Mouse (Mus musculus) cerebellum, adult 8-10 months (tissue): Measurements from ENCODE around the gene 9930021J03Rik.

Experiments used
- DNase-seq: peaks from one replicate; pipeline ENCODE4 v3.0.0; 2022

9930021J03Rik gene

DNA sequence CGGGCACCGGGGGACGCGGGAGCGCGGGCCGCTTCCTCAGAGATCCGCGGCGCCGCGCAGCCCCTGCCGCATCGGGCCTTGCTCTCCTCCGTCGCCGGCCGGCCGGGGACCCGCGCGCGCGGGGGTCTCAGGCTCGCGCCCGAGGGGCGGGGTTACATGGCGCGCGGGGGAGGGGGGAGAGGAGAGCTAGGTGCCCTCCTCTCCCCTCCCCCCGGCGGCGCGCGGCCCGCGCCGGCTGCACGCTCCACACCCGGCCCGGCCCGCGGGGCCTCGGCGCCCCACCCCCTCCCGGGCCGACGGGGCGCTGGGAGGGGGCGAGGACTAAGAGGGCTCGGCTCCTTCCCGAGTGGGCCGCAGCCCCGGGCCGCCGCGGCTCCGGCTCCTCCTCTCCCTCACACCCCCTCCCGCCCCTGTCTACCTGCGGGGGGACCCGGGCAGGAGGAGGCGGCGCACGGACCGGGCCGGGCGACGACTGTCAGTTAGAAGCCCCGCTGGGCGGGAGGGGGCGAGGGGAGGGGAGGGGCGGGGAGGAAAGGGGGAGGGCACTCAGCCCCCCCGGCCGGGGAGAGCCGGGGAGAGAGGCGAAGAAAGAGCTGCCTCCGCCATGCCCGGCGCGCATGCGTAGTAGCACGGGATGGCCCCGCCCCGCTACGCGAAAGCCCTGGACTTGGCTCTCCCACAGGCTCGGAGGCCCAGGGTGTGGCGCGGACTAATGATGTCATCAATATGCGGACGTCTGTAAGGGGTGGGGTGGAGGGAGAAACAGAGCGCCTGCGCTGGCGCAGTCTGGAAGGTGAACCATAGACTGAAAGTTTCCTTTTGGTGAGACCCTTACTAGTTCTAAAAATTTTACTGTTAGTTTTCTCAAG is at the start of gene 9930021J03Rik:
TSS of gene 9930021J03Rik (minus strand) at position 73 of the 869 bp plus-strand sequence.
- peak; percentile 98 for DNase-seq

DNA sequence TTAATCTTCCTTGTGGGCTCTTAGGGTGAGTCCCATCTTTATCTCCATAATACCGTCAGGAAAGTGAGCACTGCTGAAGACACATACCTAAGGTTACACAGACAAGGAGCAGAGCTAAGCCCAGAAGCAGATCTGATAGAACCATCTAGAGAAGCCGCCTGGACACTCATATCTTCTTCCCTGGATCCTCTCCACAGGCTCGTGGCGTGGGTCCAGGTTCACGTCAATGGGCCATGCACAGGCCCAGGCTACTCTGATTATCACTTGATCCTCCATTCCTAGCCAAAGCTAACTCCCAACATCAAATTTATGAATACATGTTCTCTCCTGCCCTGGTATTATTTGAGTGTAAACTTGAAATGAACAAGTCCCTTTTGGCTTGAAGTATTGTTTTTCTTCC is 47.9 kb upstream of the 9930021J03Rik start:
- no peak for DNase-seq

- no peak for DNase-seq
Observed at GRCm38 (mm10) chr19:29851036-29851690, 45.4 kb upstream of the 9930021J03Rik start.

- DNase-seq, result no peak
Observed at GRCm38 (mm10) chr19:29849924-29850551, 44.2 kb upstream of the 9930021J03Rik start.

DNA sequence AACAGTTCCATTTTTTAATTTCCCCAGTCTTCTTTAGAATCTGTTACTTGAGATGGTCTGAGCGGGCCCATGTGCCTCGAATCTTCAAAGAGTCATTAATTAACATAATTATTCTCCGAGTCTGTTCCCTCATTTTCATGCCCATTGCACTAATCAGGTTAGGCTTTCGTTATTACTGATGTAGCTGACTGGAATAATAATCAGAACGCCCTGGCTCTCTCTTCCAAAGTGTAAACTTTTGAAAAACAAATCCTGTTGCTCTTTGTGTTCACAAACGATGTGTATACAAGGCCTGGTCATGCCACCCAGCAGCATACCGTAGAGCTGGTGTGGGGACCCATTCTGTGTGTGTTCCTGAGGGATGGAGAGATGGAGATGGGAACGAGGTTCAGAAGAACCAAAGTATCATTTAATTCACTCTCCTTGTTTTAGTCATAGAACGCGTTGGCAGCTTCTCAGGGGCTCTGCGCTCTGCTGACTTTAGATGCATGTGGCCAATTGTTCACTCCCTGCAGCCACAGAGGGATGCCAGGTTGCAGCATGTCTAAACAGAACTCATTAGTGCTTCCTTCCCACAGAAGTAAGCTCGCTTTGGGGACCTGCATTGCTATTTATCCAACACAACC is 38.4 kb upstream of the 9930021J03Rik start:
- no peak for DNase-seq

GRCm38 (mm10) chr19:29843641-29844035 is 37.8 kb upstream of the 9930021J03Rik start:
- DNase-seq, result no peak

GRCm38 (mm10) chr19:29842973-29843372 is 37.2 kb upstream of the 9930021J03Rik start:
- DNase-seq, result no peak

DNA sequence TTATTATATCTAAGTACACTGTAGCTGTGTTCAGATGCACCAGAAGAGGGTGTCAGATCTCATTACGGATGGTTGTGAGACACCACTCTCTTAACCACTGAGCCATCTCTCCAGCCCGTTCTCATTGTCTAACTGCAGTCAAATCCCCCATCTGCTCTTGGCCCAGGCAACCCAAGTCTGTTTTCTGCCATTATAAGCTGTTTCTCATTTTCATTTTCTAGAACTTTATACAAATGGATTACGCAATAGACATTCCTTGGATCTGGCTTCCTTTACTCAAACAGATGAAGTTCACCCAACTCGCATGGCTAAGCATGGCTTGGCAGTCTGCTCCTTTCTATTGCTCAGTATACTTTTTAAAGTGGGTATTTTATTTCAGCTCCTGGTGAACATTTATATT is 34.9 kb upstream of the 9930021J03Rik start:
- no peak for DNase-seq

DNA sequence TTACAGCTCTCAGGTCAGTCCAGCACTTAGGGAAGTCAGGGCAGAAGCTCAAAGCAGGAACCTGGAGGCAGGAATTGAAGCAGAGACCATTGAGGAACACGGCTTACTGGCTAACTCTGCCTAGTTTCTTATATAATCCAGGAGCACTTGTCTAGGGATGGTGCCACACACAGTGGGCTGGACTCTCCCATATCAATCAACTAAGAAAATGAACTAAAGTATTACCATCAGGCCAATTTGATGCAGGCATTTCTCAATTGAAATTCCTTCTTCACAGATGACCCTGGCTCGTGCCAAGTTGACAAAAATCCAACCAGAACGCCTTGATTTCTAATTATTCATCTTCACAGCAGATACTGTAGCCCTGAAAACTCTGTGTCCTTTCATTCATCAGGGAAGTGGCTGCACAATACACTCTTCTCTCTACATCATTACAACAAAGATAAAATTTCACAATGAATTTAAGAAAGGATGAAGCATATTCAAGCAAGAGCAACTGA is 32.9 kb upstream of the 9930021J03Rik start:
- no peak for DNase-seq

GRCm38 (mm10) chr19:29838171-29838570 is 32.4 kb upstream of the 9930021J03Rik start:
- DNase-seq, result no peak

GRCm38 (mm10) chr19:29835364-29836034 is 29.7 kb upstream of the 9930021J03Rik start:
- DNase-seq, result no peak

- DNase-seq, result no peak
Observed at GRCm38 (mm10) chr19:29830911-29831310, 25.1 kb upstream of the 9930021J03Rik start.

GRCm38 (mm10) chr19:29828558-29828957 is 22.8 kb upstream of the 9930021J03Rik start:
- DNase-seq, result no peak

DNA sequence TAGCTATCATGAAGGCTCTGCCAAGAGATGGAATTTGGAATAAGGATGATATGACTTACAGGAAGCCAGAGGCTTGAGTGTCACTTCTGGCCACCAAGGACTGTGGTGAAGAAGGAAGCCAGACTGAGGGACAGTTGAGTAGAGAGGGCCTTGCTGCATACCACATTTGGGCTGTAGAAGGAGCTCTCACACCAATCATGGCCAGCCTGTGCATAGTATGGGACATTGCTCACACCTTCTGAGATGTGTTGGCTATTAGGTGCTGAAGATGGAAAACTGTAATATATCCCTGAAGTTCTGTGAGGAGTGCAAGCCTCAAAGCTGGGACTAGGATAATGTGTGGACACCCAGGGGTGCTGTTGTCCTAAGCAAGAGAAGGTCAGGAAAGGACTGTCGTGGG is 20.9 kb upstream of the 9930021J03Rik start:
- DNase-seq, result no peak

DNA sequence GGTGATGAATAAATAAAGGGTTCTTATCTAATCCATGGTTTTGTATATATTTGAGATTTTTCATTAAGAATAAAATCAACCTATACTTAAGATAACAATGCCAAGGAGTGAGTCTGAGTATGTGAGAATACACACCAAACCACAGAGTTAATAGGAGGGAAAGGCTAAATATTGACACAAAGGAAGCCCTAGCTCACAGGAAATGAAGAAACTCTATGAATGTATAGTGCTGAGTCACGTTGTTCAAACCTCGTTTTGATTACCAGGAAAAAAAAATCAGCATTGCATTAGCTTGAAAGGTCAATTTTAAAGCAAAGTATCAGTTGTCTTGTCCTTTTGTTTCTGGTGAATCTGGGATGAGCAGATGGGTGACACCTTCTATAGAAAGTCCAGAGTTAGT is 19.2 kb upstream of the 9930021J03Rik start:
- no peak for DNase-seq

GRCm38 (mm10) chr19:29824034-29824700 is 18.4 kb upstream of the 9930021J03Rik start:
- DNase-seq, result no peak

GRCm38 (mm10) chr19:29823456-29824010 is 17.7 kb upstream of the 9930021J03Rik start:
- DNase-seq, result no peak

GRCm38 (mm10) chr19:29820966-29821365 is 15.2 kb upstream of the 9930021J03Rik start:
- DNase-seq, result peak; percentile 30

- peak; percentile 92 for DNase-seq
Observed at GRCm38 (mm10) chr19:29812581-29813460, 7.0 kb upstream of the 9930021J03Rik start, which contains the start of gene Ranbp6. Ranbp6 (minus strand) TSS chr19:29812974.

- no peak for DNase-seq
Observed at GRCm38 (mm10) chr19:29810022-29810421, 4.2 kb upstream of the 9930021J03Rik start.
